Mouse (Mus musculus) spleen, adult 2 months (tissue): ENCODE measurements around the gene Sf1.

Source experiments
- CTCF ChIP-seq: fragments of 200-500 bp; IDR thresholded peaks from 2 replicates; pipeline ENCODE4 v1.5.1; 2011; ENCODE audit warnings: mild to moderate bottlenecking, inconsistent platforms; ENCODE audit not compliant: insufficient read depth, insufficient read length, insufficient replicate concordance; ENCODE audit errors: extremely low read depth
- POLR2A ChIP-seq: fragments of 200-500 bp; IDR thresholded peaks from 2 replicates; pipeline ENCODE4 v1.6.1; 2011; ENCODE audit warnings: low read depth, low read length, inconsistent platforms

DNA sequence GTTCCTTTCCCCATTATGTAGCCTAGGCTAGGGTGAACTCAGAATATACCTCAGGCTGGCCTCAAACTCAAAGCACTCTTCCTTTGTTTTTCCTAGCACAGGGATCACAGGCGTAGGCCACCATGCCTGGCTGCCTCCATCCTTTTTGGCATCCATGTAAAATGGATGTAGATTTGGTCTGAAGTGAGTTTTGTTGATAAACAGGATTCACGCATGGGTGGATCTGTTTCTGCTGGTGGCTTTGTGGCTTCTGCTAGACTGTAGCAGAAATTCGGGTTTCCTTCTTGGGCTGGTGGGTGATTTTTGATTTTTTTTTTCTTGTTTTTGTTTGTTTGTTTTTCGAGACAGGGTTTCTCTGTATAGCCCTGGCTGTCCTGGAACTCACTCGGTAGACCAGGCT lies 46.4 kb downstream of the Sf1 start:
- TF ChIP-seq CTCF (no peak), POLR2A (no peak)
